Mouse (Mus musculus) heart, adult 2 months (tissue): ENCODE data around the gene Sucla2.

ENCODE experiments used
- CTCF ChIP-seq: fragments of 200-600 bp; IDR thresholded peaks from 2 replicates; pipeline ENCODE4 v1.8.1; 2022; ENCODE audit warnings: antibody characterized with exemption, mild to moderate bottlenecking, moderate library complexity
- POLR2A ChIP-seq: fragments of 200-500 bp; IDR thresholded peaks from 2 replicates; pipeline ENCODE4 v1.6.1; 2011; ENCODE audit warnings: mild to moderate bottlenecking, low read depth, low read length, control low read depth; ENCODE audit not compliant: insufficient read depth

DNA sequence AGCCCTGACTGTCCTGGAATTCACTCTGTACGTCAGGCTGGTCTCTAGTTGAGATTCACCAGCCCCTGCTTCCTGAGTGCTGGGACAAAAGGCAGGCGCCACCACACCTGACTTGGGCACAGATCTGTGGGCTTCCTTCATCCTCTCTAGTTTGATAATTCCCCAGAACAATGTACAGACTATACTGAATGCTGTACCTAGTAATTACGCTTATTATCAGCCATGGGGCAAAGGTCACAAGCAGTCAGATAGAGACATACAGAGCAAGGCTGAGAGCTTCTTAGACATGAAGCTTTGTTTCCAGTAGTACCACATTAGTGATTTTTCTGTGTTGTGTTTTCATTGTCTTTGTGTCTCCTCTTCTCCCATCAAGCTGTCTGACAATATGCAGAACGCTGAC is 46.0 kb downstream of the Sucla2 start:
- TF ChIP-seq CTCF (no peak), POLR2A (no peak)
